Mouse (Mus musculus): ENCODE data around the gene Rpl31.

The Rpl31 gene

DNA sequence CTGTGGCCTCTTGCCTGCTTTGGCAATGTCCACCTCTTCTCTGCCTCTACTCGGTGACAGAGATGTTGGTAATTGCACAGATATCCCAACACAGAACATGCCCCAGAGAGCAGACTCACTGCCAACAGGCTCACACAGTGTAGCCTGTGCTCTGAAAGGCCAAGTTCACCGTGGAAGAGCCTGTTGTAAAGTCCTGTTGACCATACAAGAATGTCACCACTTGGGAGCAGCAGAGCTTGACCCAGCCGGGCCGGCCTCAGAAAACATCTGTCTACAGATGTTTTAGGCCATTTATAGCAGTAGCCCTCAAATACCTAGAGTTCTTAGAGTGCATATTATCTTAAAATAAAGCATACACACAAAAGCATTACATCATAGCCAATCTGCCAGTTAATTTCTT, 39.5 kb downstream of the Rpl31 start:
- no peak for DNase-seq

DNA sequence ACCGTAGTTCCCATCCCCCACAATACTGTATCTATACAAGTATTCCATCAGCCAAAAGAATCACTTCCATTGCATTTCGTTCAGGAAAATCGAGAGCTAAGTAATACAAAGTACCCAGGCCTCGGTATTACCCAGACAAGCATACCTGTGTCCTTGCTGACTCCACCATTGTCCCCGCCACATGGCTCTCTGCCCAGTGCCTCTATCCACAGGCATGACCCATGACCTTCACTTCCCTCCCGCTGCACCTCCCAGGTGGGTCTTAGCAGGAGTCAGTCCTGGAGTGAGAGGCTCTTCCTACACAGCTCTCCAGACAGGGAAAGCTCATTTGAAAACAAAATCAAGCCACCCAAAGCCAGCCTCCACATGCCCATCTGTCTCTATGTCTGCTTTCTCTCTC, 40.5 kb downstream of the Rpl31 start:
- no peak for DNase-seq

DNA sequence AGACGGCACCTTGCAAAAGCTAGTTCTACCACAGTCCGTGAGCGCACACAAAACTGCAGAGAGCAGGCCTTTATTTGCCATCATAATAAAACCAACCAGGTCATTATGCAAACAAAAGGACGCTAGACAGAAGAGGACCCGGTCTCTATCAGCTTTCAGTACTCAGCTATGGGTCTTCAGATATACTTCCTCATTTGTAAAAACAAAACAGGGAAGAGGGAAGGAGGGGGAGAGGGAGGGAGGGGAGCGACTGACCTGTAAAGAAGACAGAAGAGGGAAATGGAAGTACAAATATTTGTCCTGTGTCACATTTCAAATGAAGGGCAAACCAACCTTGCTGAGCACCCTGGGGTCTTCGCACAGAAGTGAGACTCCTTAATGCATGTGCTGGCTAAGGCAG, 41.0 kb downstream of the Rpl31 start:
- DNase-seq: no peak

DNA sequence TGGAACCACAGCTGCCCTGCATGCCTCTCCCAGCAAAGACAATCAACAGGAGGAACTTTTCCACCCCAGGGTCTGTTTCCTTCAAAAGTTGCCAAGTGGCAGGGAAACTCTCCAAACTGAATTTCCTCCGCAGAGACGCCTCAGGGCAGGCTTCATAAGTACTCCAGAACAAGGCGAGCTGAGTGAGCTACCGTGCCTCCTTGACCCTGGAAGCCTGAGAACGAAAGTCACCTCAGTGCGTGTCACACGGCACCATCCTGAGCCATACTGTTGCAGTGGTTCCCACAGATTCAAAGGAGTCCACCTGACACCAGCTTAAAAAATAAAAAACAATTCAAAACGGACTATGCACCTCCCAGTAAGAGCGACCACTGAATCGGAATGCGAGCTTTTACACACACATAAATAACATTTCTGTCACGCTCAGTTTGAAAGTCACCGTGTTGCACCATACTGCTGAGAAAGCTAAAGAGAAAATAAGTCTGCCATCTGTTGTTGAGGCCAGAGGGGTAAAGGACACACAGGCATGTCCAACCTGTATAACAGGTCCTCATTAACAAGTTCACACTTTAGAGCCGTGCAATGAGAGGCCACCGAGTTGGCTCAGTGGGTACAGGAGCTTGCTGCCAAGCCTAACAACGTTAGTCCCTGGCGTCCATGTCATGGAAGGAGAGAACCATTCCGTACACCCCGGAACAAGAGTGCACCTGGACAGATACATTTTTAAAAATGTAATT, 42.6 kb downstream of the Rpl31 start:
- no peak for DNase-seq

DNA sequence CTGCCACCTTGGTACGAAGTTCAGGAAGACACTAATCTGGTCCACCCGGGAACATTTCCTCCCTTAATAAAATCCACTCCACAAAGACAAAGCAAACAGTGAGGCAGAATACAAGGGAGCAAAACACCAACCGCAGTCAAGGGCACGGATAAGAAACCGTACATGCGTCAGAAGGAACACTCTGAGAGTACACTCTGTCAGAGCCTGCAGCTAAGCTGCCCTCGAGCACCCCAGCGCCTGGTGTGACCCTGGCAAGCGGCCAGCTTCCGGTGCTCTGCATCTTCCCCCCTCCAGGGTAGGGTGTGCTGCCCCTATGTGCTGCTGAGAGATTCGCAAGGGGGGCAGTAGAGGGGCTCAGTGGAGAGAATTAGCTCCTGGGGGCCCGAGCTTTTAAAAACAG, 50.2 kb downstream of the Rpl31 start:
- peak; percentile 41 to 54 for DNase-seq

DNA sequence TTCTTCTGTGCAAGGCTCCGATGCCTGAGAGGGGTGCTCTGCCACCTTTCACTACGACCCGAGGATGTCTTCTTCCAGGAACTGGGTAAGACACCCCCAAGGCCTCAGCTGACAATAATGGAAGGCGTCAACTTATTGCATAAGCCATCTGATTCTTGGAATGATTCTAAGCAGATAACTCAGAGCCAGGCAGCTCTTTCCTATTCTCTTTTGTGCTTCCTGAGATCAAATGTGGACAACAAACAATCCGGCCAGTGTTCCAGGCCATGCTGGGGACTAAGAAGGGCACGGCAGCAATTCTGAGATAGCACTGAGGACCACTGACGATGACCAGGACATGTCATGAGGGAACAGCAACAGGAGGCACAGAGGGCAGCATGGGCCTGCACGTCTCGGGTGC, 51.2 kb downstream of the Rpl31 start:
- DNase-seq: no peak

DNA sequence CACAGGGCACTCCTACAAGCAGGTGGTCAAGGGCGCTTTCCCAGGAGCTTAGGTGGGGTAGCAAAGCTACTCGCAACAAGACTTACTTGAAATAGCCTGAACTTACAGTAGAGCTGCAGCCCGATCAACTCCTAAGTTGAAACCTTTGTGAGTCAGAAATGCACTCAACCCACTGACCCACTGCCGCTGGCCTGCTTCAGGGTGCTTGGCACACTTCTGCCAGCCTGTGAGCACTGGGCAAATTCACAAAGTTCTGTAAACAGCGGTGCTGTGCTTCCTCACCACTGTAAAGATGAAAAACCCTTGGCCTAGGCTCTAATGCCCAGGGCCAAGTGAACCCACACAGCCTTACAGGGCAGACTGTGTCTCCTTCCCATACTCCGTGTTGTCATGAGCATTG, 53.3 kb downstream of the Rpl31 start:
- DNase-seq: no peak

Data from cerebellum, postnatal 10 days (tissue).